Mouse (Mus musculus): Measurements from ENCODE around the gene BC048403. TPM values are rescaled to one million over a fixed set of nuclear protein-coding genes. Genes with fewer than 3 reads are reported as not detected.
"Not testable (repeated sequence)": the region's sequence is repeated elsewhere in the genome, so short reads cannot be mapped to it uniquely, and the experiment has no call there.

The BC048403 gene
- total and polyA plus RNA-seq, 3 experiments = 3.4 to 21.9 (median 9.8) TPM

DNA sequence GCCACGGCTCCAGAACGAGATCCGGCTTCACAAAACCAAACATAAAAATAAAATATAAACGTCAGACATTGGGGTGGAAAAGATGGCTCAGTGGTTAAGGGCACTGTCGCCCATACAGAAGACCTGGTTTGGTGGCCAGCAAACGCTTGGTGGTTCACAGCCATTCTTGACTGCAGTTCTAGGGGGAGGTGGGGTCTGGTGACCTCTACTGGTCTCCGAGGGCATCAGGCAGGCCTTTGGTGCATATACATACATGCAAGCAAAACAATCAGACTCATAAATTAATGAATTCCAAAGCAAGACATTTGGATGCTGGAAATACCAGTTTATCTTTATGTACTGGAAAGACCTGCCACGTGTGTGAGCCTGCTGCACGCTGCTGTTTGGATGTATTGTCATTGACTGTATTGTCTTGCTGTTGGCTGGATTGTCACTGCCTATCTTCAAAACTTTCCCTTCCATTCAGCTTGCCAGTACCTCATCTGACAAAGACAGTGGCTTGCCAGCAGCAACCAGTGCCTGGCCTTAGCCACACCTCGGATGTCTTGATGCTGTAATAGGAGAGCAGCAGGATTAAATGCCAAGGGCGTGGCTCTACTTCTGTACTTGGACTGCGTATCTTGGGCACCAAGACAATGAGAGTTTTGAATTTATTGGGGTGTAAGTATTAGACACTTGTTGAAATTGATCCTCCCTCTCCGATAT lies 24.9 kb downstream of the BC048403 start:
- no peak for DNase-seq (ENCODE audit: low spot score)
- Histone ChIP-seq H3K4me1 (ENCODE audit: insufficient read depth, low read depth, low read length) (no peaks in the 10 kb centered on the region), H3K9me3 (replicated peaks) (0 out of 2 replicates have a peak, but pooled peaks cover 3% of the 10 kb centered on the region), H3K27me3 (ENCODE audit: insufficient read depth, low read length) (no peaks in the 10 kb centered on the region), H3K36me3 (replicated peaks) (no peaks in the 10 kb centered on the region), H3K4me3 (ENCODE audit: low read depth, low read length) (no peak overlapping the region)
- TF ChIP-seq POLR2AphosphoS5 (IDR thresholded peaks at IDR 0.05; ENCODE audit: insufficient replicate concordance, low read depth, low read length) = no peak
- TF ChIP-seq GATA2 (IDR thresholded peaks at IDR 0.05; ENCODE audit: borderline replicate concordance, low read depth, low read length) = no peak
- no peak for TF ChIP-seq CTCF (IDR thresholded peaks at IDR 0.05; ENCODE audit: low read depth, low read length)
- TF ChIP-seq TAL1 (conservative IDR thresholded peaks at IDR 0.05; ENCODE audit: low read depth, low read length) = no peak
- TF ChIP-seq GATA1 (IDR thresholded peaks at IDR 0.05; ENCODE audit: borderline replicate concordance, low read length) = no peak
- no peak for ATAC-seq (ENCODE audit: extremely low read depth, insufficient number of reproducible peaks, low FRiP score, poor library complexity, severe bottlenecking)

- ATAC-seq (ENCODE audit: extremely low read depth, insufficient number of reproducible peaks, low FRiP score, poor library complexity, severe bottlenecking) (no peak), DNase-seq (ENCODE audit: low spot score) (no peak)
- TF ChIP-seq POLR2AphosphoS5 (IDR thresholded peaks at IDR 0.05; ENCODE audit: insufficient replicate concordance, low read depth, low read length) = no peak
- TF ChIP-seq CTCF (IDR thresholded peaks at IDR 0.05; ENCODE audit: low read depth, low read length) = no peak
- TF ChIP-seq TAL1 (conservative IDR thresholded peaks at IDR 0.05; ENCODE audit: low read depth, low read length) = no peak
- TF ChIP-seq GATA1 (IDR thresholded peaks at IDR 0.05; ENCODE audit: borderline replicate concordance, low read length) = no peak
- TF ChIP-seq GATA2 (IDR thresholded peaks at IDR 0.05; ENCODE audit: borderline replicate concordance, low read depth, low read length) = no peak
- H3K9me3 ChIP-seq (replicated peaks) = peaks cover 3% of the 10 kb centered on the region; the same call in 1 of the 2 replicates
- no peak overlapping the region for H3K4me3 ChIP-seq (ENCODE audit: low read depth, low read length)
- H3K36me3 ChIP-seq (replicated peaks) = no peaks in the 10 kb centered on the region
- H3K27me3 ChIP-seq (ENCODE audit: insufficient read depth, low read length) = no peaks in the 10 kb centered on the region
- H3K4me1 ChIP-seq (ENCODE audit: insufficient read depth, low read depth, low read length) = no peaks in the 10 kb centered on the region
Measured at GRCm38 (mm10) chr10:121765174-121766057, 25.7 kb downstream of the BC048403 start.

- not testable (repeated sequence) for H3K36me3 ChIP-seq (replicated peaks); H3K9me3 ChIP-seq (replicated peaks); DNase-seq (ENCODE audit: low spot score); H3K4me3 ChIP-seq (ENCODE audit: low read depth, low read length); H3K4me1 ChIP-seq (ENCODE audit: insufficient read depth, low read depth, low read length); H3K27me3 ChIP-seq (ENCODE audit: insufficient read depth, low read length); ATAC-seq (ENCODE audit: extremely low read depth, insufficient number of reproducible peaks, low FRiP score, poor library complexity, severe bottlenecking)
Measured at GRCm38 (mm10) chr10:121767295-121767694, 27.6 kb downstream of the BC048403 start.

DNA sequence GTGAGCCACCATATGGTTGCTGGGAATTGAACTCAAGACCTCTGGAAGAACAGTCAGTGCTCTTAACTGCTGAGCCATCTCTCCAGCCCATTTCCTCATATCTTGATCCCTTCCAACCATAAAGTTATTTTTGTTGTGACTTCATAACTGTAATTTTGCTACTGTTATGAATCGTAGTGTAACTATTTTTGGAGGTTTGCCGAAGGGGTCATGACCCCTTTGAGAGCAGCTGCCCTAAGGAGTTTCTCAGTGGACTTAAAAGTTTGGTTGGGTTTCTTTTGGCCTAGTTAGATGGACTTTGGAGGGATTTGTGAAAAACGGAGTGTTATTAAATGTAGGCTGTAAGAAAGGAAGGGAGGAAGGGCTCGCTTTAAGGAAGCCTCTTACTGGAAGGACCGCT lies 30.0 kb downstream of the BC048403 start:
- Histone ChIP-seq H3K4me3 (ENCODE audit: low read depth, low read length) (no peak overlapping the region), H3K27me3 (ENCODE audit: insufficient read depth, low read length) (no peaks in the 10 kb centered on the region), H3K4me1 (ENCODE audit: insufficient read depth, low read depth, low read length) (no peaks in the 10 kb centered on the region), H3K36me3 (replicated peaks) (no peaks in the 10 kb centered on the region), H3K9me3 (replicated peaks) (peaks cover 2% of the 10 kb centered on the region; the same call in 1 of the 2 replicates)
- no peak for DNase-seq (ENCODE audit: low spot score)
- TF ChIP-seq POLR2AphosphoS5 (IDR thresholded peaks at IDR 0.05; ENCODE audit: insufficient replicate concordance, low read depth, low read length) (no peak), TAL1 (conservative IDR thresholded peaks at IDR 0.05; ENCODE audit: low read depth, low read length) (no peak), GATA2 (IDR thresholded peaks at IDR 0.05; ENCODE audit: borderline replicate concordance, low read depth, low read length) (no peak), CTCF (IDR thresholded peaks at IDR 0.05; ENCODE audit: low read depth, low read length) (no peak), GATA1 (IDR thresholded peaks at IDR 0.05; ENCODE audit: borderline replicate concordance, low read length) (no peak)
- no peak for ATAC-seq (ENCODE audit: extremely low read depth, insufficient number of reproducible peaks, low FRiP score, poor library complexity, severe bottlenecking)

- Histone ChIP-seq H3K9me3 (replicated peaks) (peaks cover 2% of the 10 kb centered on the region; the same call in 1 of the 2 replicates), H3K36me3 (replicated peaks) (no peaks in the 10 kb centered on the region), H3K27me3 (ENCODE audit: insufficient read depth, low read length) (no peaks in the 10 kb centered on the region), H3K4me1 (ENCODE audit: insufficient read depth, low read depth, low read length) (no peaks in the 10 kb centered on the region), H3K4me3 (ENCODE audit: low read depth, low read length) (no peak overlapping the region)
- TF ChIP-seq GATA1 (IDR thresholded peaks at IDR 0.05; ENCODE audit: borderline replicate concordance, low read length) (no peak), GATA2 (IDR thresholded peaks at IDR 0.05; ENCODE audit: borderline replicate concordance, low read depth, low read length) (no peak), POLR2AphosphoS5 (IDR thresholded peaks at IDR 0.05; ENCODE audit: insufficient replicate concordance, low read depth, low read length) (no peak), CTCF (IDR thresholded peaks at IDR 0.05; ENCODE audit: low read depth, low read length) (no peak), TAL1 (conservative IDR thresholded peaks at IDR 0.05; ENCODE audit: low read depth, low read length) (no peak)
- DNase-seq (ENCODE audit: low spot score) = no peak
- ATAC-seq (ENCODE audit: extremely low read depth, insufficient number of reproducible peaks, low FRiP score, poor library complexity, severe bottlenecking) = no peak
Measured at GRCm38 (mm10) chr10:121770624-121771577, 31.2 kb downstream of the BC048403 start.
